Mouse (Mus musculus) cerebellum, postnatal 25 days (tissue): ENCODE measurements around the gene Slfn9.
A peak's percentile ranks its signal among the peaks of the same experiment; 100 is the strongest.
"Not testable (repeated sequence)": the region's sequence is repeated elsewhere in the genome, so short reads cannot be mapped to it uniquely, and the experiment has no call there.

ENCODE experiments used
- DNase-seq, 2 experiments: peaks; one replicate each; pipeline ENCODE4 v3.0.0; 2021; ENCODE audit warnings: mixed read lengths in 2 of 2

Gene Slfn9

GRCm38 (mm10) chr11:82991469-82992166, at the start of gene Slfn9:
Gene Slfn9 (minus strand): TSS chr11:82991830.
- peak; percentile 32 to 55 for DNase-seq

GRCm38 (mm10) chr11:83041000-83041399, 49.4 kb upstream of the Slfn9 start:
- no peak for DNase-seq

GRCm38 (mm10) chr11:83040325-83040724, 48.7 kb upstream of the Slfn9 start:
- DNase-seq: no peak

GRCm38 (mm10) chr11:83039796-83040195, 48.2 kb upstream of the Slfn9 start:
- DNase-seq: no peak

- no peak for DNase-seq
Observed at GRCm38 (mm10) chr11:83039156-83039555, 47.5 kb upstream of the Slfn9 start.

GRCm38 (mm10) chr11:83038686-83039085, 47.1 kb upstream of the Slfn9 start:
- not testable (repeated sequence) for DNase-seq

GRCm38 (mm10) chr11:83020621-83021020, 29.0 kb upstream of the Slfn9 start, which contains the start of gene Slfn8:
Gene Slfn8 (minus strand): TSS chr11:83020810.
- peak in 1 of 2 experiments; percentile 1 for DNase-seq

- DNase-seq: not testable (repeated sequence)
Observed at GRCm38 (mm10) chr11:83019561-83020519, 28.2 kb upstream of the Slfn9 start.

GRCm38 (mm10) chr11:83016093-83016492, 24.5 kb upstream of the Slfn9 start:
- no peak for DNase-seq

GRCm38 (mm10) chr11:83013356-83013755, 21.7 kb upstream of the Slfn9 start:
- no peak for DNase-seq

- peak in 1 of 2 experiments; percentile 19 for DNase-seq
Observed at GRCm38 (mm10) chr11:82990612-82991385, 831 bp downstream of the Slfn9 start.

GRCm38 (mm10) chr11:82989357-82989756, 2.3 kb downstream of the Slfn9 start:
- DNase-seq: no peak

- no peak for DNase-seq
Observed at GRCm38 (mm10) chr11:82987621-82988020, 4.0 kb downstream of the Slfn9 start.

- no peak for DNase-seq
Observed at GRCm38 (mm10) chr11:82983193-82983592, 8.4 kb downstream of the Slfn9 start.

GRCm38 (mm10) chr11:82982409-82982808, 9.2 kb downstream of the Slfn9 start:
- DNase-seq: not testable (repeated sequence)

GRCm38 (mm10) chr11:82973916-82974315, 17.7 kb downstream of the Slfn9 start:
- DNase-seq: no peak

GRCm38 (mm10) chr11:82971590-82971974, 20.0 kb downstream of the Slfn9 start:
- DNase-seq: no peak

GRCm38 (mm10) chr11:82970712-82971589, 20.7 kb downstream of the Slfn9 start:
- DNase-seq: peak; percentile 59 to 77

- no peak for DNase-seq
Observed at GRCm38 (mm10) chr11:82962215-82962614, 29.4 kb downstream of the Slfn9 start.

- no peak for DNase-seq
Observed at GRCm38 (mm10) chr11:82961743-82962142, 29.9 kb downstream of the Slfn9 start.

- DNase-seq: peak; percentile 19 to 44
Observed at GRCm38 (mm10) chr11:82959613-82960012, 32.0 kb downstream of the Slfn9 start.

- DNase-seq: no peak
Observed at GRCm38 (mm10) chr11:82956925-82957324, 34.7 kb downstream of the Slfn9 start.
